Mouse (Mus musculus): ENCODE measurements around the gene Bicc1.
"Not testable (repeated sequence)": the region's sequence is repeated elsewhere in the genome, so short reads cannot be mapped to it uniquely, and the experiment has no call there.

DNA sequence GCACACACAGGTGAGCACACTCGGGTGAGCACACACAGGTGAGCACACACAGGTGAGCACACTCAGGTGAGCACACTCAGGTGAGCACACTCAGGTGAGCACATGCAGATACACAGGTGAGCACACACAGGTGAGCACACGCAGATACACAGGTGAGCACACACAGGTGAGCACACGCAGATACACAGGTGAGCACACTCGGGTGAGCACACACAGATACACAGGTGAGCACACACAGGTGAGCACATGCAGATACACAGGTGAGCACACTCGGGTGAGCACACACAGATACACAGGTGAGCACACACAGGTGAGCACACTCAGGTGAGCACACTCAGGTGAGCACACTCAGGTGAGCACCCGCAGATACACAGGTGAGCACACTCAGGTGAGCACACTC lies 199.1 kb downstream of the Bicc1 start:
- not testable (repeated sequence) for TF ChIP-seq POLR2A (IDR thresholded peaks at IDR 0.05; ENCODE audit: extremely low read depth, insufficient read depth, low read length); CTCF (IDR thresholded peaks at IDR 0.05; ENCODE audit: low read depth, low read length)
